ENCODE assay signal across 8 mouse cellular contexts in the genomic region with DNA sequence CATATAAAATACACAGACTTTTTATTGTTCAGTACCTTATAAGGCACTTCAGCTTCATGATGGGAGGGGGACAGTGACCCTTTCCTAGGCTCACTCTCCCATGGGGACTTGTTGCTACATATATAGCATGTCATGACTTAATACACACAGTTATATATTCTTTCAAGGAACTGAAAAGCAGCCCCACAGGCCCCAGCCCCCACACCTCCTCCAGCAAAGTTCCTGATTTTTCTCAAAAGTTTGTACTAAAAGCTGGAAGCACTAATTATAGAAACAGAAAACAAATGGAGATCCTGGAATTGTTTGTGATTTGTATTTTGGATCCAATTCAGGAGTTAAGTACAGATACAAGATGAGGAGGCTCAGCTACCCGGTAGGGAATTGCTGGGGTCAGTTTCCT. TPM values are rescaled to one million over a fixed set of nuclear protein-coding genes. Genes with fewer than 3 reads are reported as not detected.
DNase-seq lines count a peak whose midpoint lies in the region; ATAC-seq and TF ChIP-seq lines count a peak whose summit lies in the region.

No protein-coding gene starts in this region.

- no peak for DNase-seq in liver, adult 2 months (ENCODE audit: extremely low read depth, low read depth, low spot score)
- DNase-seq in liver: no peak
- no peak for DNase-seq in layer of hippocampus, adult 9-11 months
- no peak for DNase-seq in urinary bladder, postnatal 25 days (ENCODE audit: low spot score)
- no peak for DNase-seq in cerebellum, adult 8-10 months

- 30% methylated on average over 1 of the region's 1 CpGs for WGBS in liver, adult 2 months
- WGBS in forebrain, embryonic 13.5 days: 37% methylated on average over 1 of the region's 1 CpGs
- WGBS in intestine, embryonic 16.5 days: 17% methylated on average over 1 of the region's 1 CpGs
- WGBS in neural tube, embryonic 14.5 days: 66% methylated on average over 1 of the region's 1 CpGs

- H3K9ac ChIP-seq in liver, adult 2 months (ENCODE audit: low read depth, low read length): no peak overlapping the region
- no peak overlapping the region for H3K9ac ChIP-seq in forebrain, embryonic 13.5 days
- no peak overlapping the region for H3K9ac ChIP-seq in intestine, embryonic 16.5 days (ENCODE audit: low read depth, low read length)
- H3K9ac ChIP-seq in neural tube, embryonic 14.5 days (replicated peaks; ENCODE audit: low read depth, low read length): no peak overlapping the region

- H3K9me3 ChIP-seq in forebrain, embryonic 13.5 days (replicated peaks): no peaks in the 10 kb centered on the region
- H3K9me3 ChIP-seq in intestine, embryonic 16.5 days (ENCODE audit: control insufficient read depth, low read length): no peaks in the 10 kb centered on the region
- H3K9me3 ChIP-seq in neural tube, embryonic 14.5 days (ENCODE audit: control insufficient read depth, low read length): no peaks in the 10 kb centered on the region

- H3K4me3 ChIP-seq in liver, adult 2 months (ENCODE audit: insufficient read depth, low read depth, low read length): no peak overlapping the region
- no peak overlapping the region for H3K4me3 ChIP-seq in forebrain, embryonic 13.5 days
- H3K4me3 ChIP-seq in intestine, embryonic 16.5 days (ENCODE audit: low read length): no peak overlapping the region
- H3K4me3 ChIP-seq in neural tube, embryonic 14.5 days (ENCODE audit: low read depth, low read length): no peak overlapping the region

- peaks cover 23% of the 10 kb centered on the region for H3K36me3 ChIP-seq in liver, adult 2 months (ENCODE audit: control insufficient read depth, insufficient read depth, low read length)
- H3K36me3 ChIP-seq in forebrain, embryonic 13.5 days (ENCODE audit: poor library complexity, severe bottlenecking): peaks cover 44% of the 10 kb centered on the region
- peaks cover 29% of the 10 kb centered on the region for H3K36me3 ChIP-seq in intestine, embryonic 16.5 days (ENCODE audit: control insufficient read depth, insufficient read depth, low read length)
- peaks cover 24% of the 10 kb centered on the region for H3K36me3 ChIP-seq in neural tube, embryonic 14.5 days (ENCODE audit: control insufficient read depth, insufficient read depth, low read length)

- ATAC-seq in forebrain, embryonic 13.5 days: no peak
- no peak for ATAC-seq in intestine, embryonic 16.5 days
- ATAC-seq in neural tube, embryonic 14.5 days (ENCODE audit: low read depth): no peak

- peaks cover 6% of the 10 kb centered on the region for H3K4me1 ChIP-seq in liver, adult 2 months (ENCODE audit: control insufficient read depth, insufficient read depth, low read length)
- H3K4me1 ChIP-seq in forebrain, embryonic 13.5 days: peaks cover 53% of the 10 kb centered on the region
- peaks cover 41% of the 10 kb centered on the region for H3K4me1 ChIP-seq in intestine, embryonic 16.5 days (ENCODE audit: control insufficient read depth, insufficient read depth, low read length)
- peaks cover 30% of the 10 kb centered on the region for H3K4me1 ChIP-seq in neural tube, embryonic 14.5 days (ENCODE audit: control insufficient read depth, insufficient read depth, low read length)

- peak overlapping the region; percentile 28 for H3K4me2 ChIP-seq in forebrain, embryonic 13.5 days
- H3K4me2 ChIP-seq in intestine, embryonic 16.5 days (ENCODE audit: low read depth, low read length): no peak overlapping the region
- H3K4me2 ChIP-seq in neural tube, embryonic 14.5 days (ENCODE audit: low read depth, low read length): peak overlapping the region; percentile 16; the same call in 1 of the 2 replicates

- TF ChIP-seq CTCF in liver, adult 2 months (IDR thresholded peaks at IDR 0.05; ENCODE audit: low read depth, low read length): no peak

- H3K27ac ChIP-seq in liver, adult 2 months (replicated peaks; ENCODE audit: insufficient read depth, low read depth, low read length): peak overlapping the region; percentile 9
- H3K27ac ChIP-seq in forebrain, embryonic 13.5 days: peak overlapping the region; percentile 65
- peak overlapping the region; percentile 56 for H3K27ac ChIP-seq in intestine, embryonic 16.5 days (ENCODE audit: low read length)
- peak overlapping the region; percentile 65; the same call in 1 of the 2 replicates for H3K27ac ChIP-seq in neural tube, embryonic 14.5 days (ENCODE audit: low read depth, low read length)

- no peaks in the 10 kb centered on the region for H3K27me3 ChIP-seq in liver, adult 2 months (ENCODE audit: control insufficient read depth, insufficient read depth, low read length)
- no peaks in the 10 kb centered on the region for H3K27me3 ChIP-seq in forebrain, embryonic 13.5 days
- no peaks in the 10 kb centered on the region for H3K27me3 ChIP-seq in intestine, embryonic 16.5 days (replicated peaks; ENCODE audit: control insufficient read depth, insufficient read depth, low read length)
- no peaks in the 10 kb centered on the region for H3K27me3 ChIP-seq in neural tube, embryonic 14.5 days (ENCODE audit: control insufficient read depth, insufficient read depth, low read length)

- H3K79me2 ChIP-seq in liver, adult 2 months (ENCODE audit: control insufficient read depth, insufficient read depth, low read length): peaks cover 25% of the 10 kb centered on the region; the same call in 1 of the 2 replicates

- no peak for TF ChIP-seq POLR2A in liver, adult 2 months (IDR thresholded peaks at IDR 0.05; ENCODE audit: extremely low read depth, insufficient read depth, low read length)

RNA-seq across cellular contexts. Expression of a gene that starts 2.9 kb away (rescaled TPM):
- total RNA-seq in liver, adult 2 months (2014; rRNA removed): not detected in 2 replicates
- polyA plus RNA-seq in liver, adult 2 months (2012; rRNA removed): 0.10 and 0.31 TPM in 2 replicates
- 9.4 TPM in 2 replicates for polyA plus RNA-seq in forebrain, embryonic 13.5 days (2015; fragmentation: Nextera tagmentation; extraction: Ambion mirVana)
- 37.0 and 98.1 TPM in 2 replicates for polyA plus RNA-seq in intestine, embryonic 16.5 days (2015; fragmentation: Nextera tagmentation; extraction: Ambion mirVana)
- 10.0 and 11.8 TPM in 2 replicates for polyA plus RNA-seq in neural tube, embryonic 14.5 days (2014; fragmentation: Nextera tagmentation; extraction: Ambion mirVana)

RNA-seq across cellular contexts. Expression of a gene that starts 59.4 kb away (rescaled TPM):
- 201 and 240 TPM in 2 replicates for total RNA-seq in liver, adult 2 months (2014; rRNA removed)
- 412 and 417 TPM in 2 replicates for polyA plus RNA-seq in liver, adult 2 months (2012; rRNA removed)
- 976 and 1,086 TPM in 2 replicates for polyA plus RNA-seq in forebrain, embryonic 13.5 days (2015; fragmentation: Nextera tagmentation; extraction: Ambion mirVana)
- polyA plus RNA-seq in intestine, embryonic 16.5 days (2015; fragmentation: Nextera tagmentation; extraction: Ambion mirVana): 402 and 775 TPM in 2 replicates
- 1,718 and 1,785 TPM in 2 replicates for polyA plus RNA-seq in neural tube, embryonic 14.5 days (2014; fragmentation: Nextera tagmentation; extraction: Ambion mirVana)

Comparison
In these comparisons a context has a peak if more than half of its experiments do, and no peak if none do; other contexts are left out.
1. H3K27ac ChIP-seq: peak in every context shown above with its lines; median percentile 65 in forebrain, embryonic 13.5 days; 65 in neural tube, embryonic 14.5 days; 56 in intestine, embryonic 16.5 days; 9 in liver, adult 2 months.